Mouse (Mus musculus) lung, postnatal 0 days (tissue): ENCODE measurements around the gene Tln1. TPM values are rescaled to one million over a fixed set of nuclear protein-coding genes. Genes with fewer than 3 reads are reported as not detected.
A peak's percentile ranks its signal among the peaks of the same experiment; 100 is the strongest.
"Not testable (repeated sequence)": the region's sequence is repeated elsewhere in the genome, so short reads cannot be mapped to it uniquely, and the experiment has no call there.

Source experiments
- ATAC-seq: fragments of 200-750 bp; cut with Nextera tagmentation; 2 replicates; pipeline ENCODE4 v1.8.0; 2017; ENCODE audit warnings: moderate library complexity
- DNase-seq: peaks from one replicate; pipeline ENCODE4 v3.0.0-alpha.2; 2016; ENCODE audit warnings: low spot score
- H3K27ac ChIP-seq: fragments of 300-500 bp; sonication (generic); 2 replicates; pipeline ENCODE4 v1.5.1; 2014; ENCODE audit warnings: antibody characterized with exemption, mild to moderate bottlenecking, low read length, mixed read lengths
- H3K27me3 ChIP-seq: fragments of 300-500 bp; sonication (generic); replicated peaks from 2 replicates; pipeline ENCODE4 v1.6.1; 2014; ENCODE audit warnings: low read length, mixed read lengths; ENCODE audit not compliant: insufficient read depth
- H3K36me3 ChIP-seq: fragments of 300-500 bp; sonication (generic); 2 replicates; pipeline ENCODE4 v1.6.1; 2014; ENCODE audit warnings: low read length, mixed read lengths; ENCODE audit not compliant: insufficient read depth
- H3K4me1 ChIP-seq: fragments of 300-500 bp; sonication (generic); 2 replicates; pipeline ENCODE4 v1.6.1; 2014; ENCODE audit warnings: antibody characterized with exemption, low read depth, low read length, mixed read lengths; ENCODE audit not compliant: insufficient read depth
- H3K4me2 ChIP-seq: fragments of 300-500 bp; sonication (generic); replicated peaks from 2 replicates; pipeline ENCODE4 v1.6.1; 2014; ENCODE audit warnings: low read depth, mild to moderate bottlenecking, low read length, moderate library complexity, mixed read lengths
- H3K4me3 ChIP-seq: fragments of 300-500 bp; sonication (generic); 2 replicates; pipeline ENCODE4 v1.5.1; 2014; ENCODE audit warnings: low read depth, low read length
- H3K9ac ChIP-seq: fragments of 300-500 bp; sonication (generic); replicated peaks from 2 replicates; pipeline ENCODE4 v1.6.1; 2014; ENCODE audit warnings: low read depth, mild to moderate bottlenecking
- H3K9me3 ChIP-seq: fragments of 300-500 bp; sonication (generic); 2 replicates; pipeline ENCODE4 v1.6.1; 2016; ENCODE audit warnings: low read length, mixed read lengths
- CTCF ChIP-seq: IDR thresholded peaks from 2 replicates; pipeline ENCODE4 v1.5.1; 2016; ENCODE audit warnings: antibody characterized with exemption, mild to moderate bottlenecking
- EP300 ChIP-seq: IDR thresholded peaks from 2 replicates; pipeline ENCODE4 v1.6.1; 2016; ENCODE audit warnings: antibody characterized with exemption, mild to moderate bottlenecking, control low read depth
- WGBS: fragments of 180-500 bp; shearing (Covaris S2); extraction: QIAGEN DNeasy Blood & Tissue Kit; methylation state at CpG from one replicate; pipeline ENCODE4 v1.1.7; 2014; 5-methylcytosine and 5-hydroxymethylcytosine counted together
- polyA plus RNA-seq: library from polyadenylated mRNA; unstranded; fragments of >200 nt; fragmentation: Nextera tagmentation; extraction: Ambion mirVana; gene quantifications from 2 replicates; pipeline ENCODE4 v1.2.1, GENCODE M21; 2015

The Tln1 gene
- polyA plus RNA-seq, 1 experiment from 2014 or later, result 75.6 TPM

DNA sequence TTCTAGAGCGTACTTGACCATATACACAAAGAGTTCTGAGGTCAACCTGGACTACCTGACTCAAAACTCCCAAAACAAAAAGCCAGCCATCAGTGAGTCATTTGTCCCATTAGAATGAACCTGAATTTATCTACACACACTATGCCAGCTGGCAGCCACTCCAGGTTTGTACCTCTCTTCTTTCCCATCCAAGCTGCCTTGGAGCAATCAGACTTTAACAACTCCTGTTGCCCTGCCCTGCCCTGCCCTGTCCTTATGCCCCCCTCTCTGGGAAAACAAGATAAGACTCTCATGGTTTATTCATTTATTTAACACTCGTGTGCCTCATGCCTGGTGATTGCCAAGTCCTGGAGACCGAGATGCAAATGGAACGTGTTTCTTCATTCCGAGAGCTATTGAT lies 71.7 kb downstream of the Tln1 start:
- no peak overlapping the region for H3K9ac ChIP-seq
- DNase-seq, result peak; percentile 88
- H3K36me3 ChIP-seq, result no peaks in the 10 kb centered on the region
- H3K4me1 ChIP-seq, result no peaks in the 10 kb centered on the region
- H3K4me2 ChIP-seq, result no peak overlapping the region
- H3K4me3 ChIP-seq, result no peak overlapping the region
- 41% methylated on average over 5 of the region's 5 CpGs for WGBS
- H3K27me3 ChIP-seq, result no peaks in the 10 kb centered on the region
- 0 out of 2 replicates have a peak overlapping the region, but pooled peaks have one; percentile 32 for H3K27ac ChIP-seq
- ATAC-seq, result peak; percentile 38
- no peaks in the 10 kb centered on the region for H3K9me3 ChIP-seq
- no peak for TF ChIP-seq CTCF
- TF ChIP-seq EP300, result peak; percentile 80

DNA sequence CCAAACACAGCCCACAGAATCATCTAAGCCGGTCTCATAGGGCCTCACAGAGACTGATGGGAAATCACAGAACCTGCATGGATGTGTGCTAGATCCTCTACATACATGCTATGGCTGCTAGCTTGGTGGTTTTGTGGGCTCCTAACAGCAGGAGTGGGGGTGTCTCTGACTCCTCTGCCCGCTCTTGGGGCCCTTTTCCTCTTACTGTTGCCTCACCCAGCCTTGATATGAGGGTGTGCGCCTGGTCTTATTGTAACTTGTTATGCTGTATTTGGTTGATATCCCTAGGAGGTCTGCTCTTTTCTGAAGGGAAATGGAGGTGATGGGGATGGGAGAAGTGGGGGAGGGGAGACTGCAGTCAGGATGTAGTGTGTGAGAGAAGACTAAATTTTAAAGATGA lies 72.9 kb downstream of the Tln1 start:
- Histone ChIP-seq H3K4me2 (no peak overlapping the region), H3K27ac (no peak overlapping the region), H3K4me3 (no peak overlapping the region), H3K9ac (no peak overlapping the region), H3K4me1 (no peaks in the 10 kb centered on the region), H3K9me3 (no peaks in the 10 kb centered on the region), H3K36me3 (no peaks in the 10 kb centered on the region), H3K27me3 (no peaks in the 10 kb centered on the region)
- no peak for ATAC-seq
- WGBS, result 95% methylated on average over 3 of the region's 3 CpGs
- TF ChIP-seq EP300 (no peak), CTCF (no peak)
- DNase-seq, result no peak

DNA sequence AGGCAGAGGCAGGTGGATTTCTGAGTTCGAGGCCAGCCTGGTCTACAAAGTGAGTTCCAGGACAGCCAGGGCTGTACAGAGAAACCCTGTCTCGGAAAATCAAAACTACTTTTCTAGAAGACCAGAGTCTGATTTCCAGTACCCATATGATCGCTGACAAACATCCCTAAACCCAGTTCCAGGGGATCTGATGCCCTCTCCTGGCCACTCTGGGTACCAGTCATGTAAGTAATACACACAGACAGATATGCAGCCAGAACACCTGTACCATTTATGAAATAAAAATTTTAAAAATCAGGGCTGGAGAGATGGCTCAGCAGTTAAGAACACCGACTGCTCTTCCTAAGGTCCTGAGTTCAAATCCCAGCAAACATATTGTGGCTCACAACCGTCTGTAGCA lies 76.8 kb downstream of the Tln1 start:
- H3K9ac ChIP-seq, DNase-seq, ATAC-seq: not testable (repeated sequence)

DNA sequence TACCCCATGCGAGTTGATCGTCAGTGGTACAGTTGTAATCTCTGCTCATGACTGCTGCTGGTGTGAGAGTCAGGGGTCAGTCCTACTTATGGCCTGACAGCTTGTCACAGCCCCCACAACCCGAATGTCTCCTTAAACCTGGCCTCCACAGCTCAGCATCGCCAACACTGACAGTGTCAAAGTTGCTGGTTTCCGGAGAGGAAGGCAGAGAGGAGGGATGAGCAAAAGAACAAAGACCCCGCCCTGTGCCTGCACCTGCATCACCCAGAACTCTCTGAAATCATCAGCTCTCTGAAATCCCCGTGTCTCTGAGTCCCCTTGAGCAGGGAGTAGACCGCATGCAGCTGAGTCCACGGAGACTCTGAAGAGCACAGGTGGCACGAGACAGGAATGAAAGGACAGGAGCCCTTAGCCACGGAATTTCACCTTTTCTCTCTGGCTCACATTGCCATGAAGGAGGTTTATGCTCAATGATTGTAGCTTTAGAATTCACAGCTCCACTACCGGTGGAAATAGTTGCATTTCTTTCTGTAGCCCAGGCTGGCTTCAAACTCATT lies 78.9 kb downstream of the Tln1 start, which contains the start of gene Sit1:
TSS of gene Sit1 (minus strand) at position 200 of the 557 bp plus-strand sequence.
- 48% methylated on average over 12 of the region's 12 CpGs for WGBS
- H3K4me1 ChIP-seq, result no peaks in the 10 kb centered on the region; the same call in 1 of the 2 replicates
- H3K36me3 ChIP-seq, result no peaks in the 10 kb centered on the region
- H3K27me3 ChIP-seq, result no peaks in the 10 kb centered on the region
- no peak for TF ChIP-seq CTCF
- TF ChIP-seq EP300, result no peak
- DNase-seq (no peak), ATAC-seq (no peak)
- H3K4me3 ChIP-seq, result no peak within 1 kb of the TSS
- no peaks in the 10 kb centered on the region for H3K9me3 ChIP-seq
- H3K9ac ChIP-seq, result no peak within 1 kb of the TSS
- H3K4me2 ChIP-seq, result no peak within 1 kb of the TSS
- no peak within 1 kb of the TSS for H3K27ac ChIP-seq

More for the DNA sequence above, 76.8 kb downstream of the Tln1 start:
- H3K36me3 ChIP-seq, H3K4me2 ChIP-seq, H3K27me3 ChIP-seq, H3K9me3 ChIP-seq, H3K4me1 ChIP-seq, H3K27ac ChIP-seq, H3K4me3 ChIP-seq: not testable (repeated sequence)
- WGBS, result 85% methylated on average over 5 of the region's 5 CpGs

DNA sequence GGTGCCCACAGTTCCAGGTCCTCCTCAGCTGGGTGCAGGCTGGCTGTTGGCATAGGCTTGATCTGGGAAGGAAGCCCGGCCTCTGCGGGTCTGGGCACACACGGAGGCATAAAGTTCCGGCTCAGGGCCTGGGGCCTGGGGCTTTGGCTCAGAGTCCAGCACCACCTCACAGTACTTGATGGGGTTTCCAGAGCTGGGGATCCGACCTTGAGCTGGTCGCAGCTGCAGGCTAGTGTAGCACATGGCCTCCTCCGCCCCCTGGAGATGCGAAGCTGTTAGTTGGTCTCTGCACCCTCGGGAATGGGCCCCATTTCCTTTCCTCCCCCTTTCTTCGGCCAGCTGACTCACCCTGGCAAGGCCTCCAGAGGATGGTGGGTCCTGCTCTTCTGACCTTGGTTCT lies 79.9 kb downstream of the Tln1 start:
- H3K9ac ChIP-seq, result no peak overlapping the region

DNA sequence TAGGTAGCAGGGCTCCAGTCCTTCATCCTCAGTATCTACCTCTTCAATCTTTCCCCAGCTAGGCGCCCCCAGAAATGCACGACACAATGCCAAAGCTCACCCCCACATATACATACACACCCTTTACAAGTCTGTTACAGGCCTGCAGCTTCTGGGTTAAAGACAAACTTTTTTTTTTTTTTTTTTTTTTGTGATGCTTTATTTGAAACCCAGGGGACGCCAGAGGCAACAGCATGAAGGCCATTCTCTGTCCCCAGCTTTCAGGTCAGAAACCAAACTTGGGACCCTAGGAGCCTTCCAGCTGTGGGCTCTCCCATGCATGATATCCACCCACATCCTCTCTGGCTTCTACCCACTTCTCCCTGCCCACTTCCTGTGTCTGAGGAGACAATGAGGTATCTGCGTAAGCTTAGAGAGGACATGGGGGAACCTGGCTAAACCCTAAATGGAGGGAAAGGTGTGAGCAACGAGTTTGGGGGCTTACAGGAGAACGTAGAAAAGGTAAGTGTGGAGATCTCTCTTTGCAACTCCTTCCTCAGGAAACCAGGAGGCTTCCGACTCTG lies 80.5 kb downstream of the Tln1 start:
- Histone ChIP-seq H3K27me3 (no peaks in the 10 kb centered on the region), H3K9me3 (no peaks in the 10 kb centered on the region), H3K4me3 (no peak overlapping the region), H3K27ac (no peak overlapping the region), H3K4me1 (peaks cover 3% of the 10 kb centered on the region; the same call in 1 of the 2 replicates), H3K36me3 (no peaks in the 10 kb centered on the region), H3K9ac (no peak overlapping the region), H3K4me2 (no peak overlapping the region)
- DNase-seq (no peak), ATAC-seq (no peak)
- no peak for TF ChIP-seq EP300
- TF ChIP-seq CTCF, result no peak
- 52% methylated on average over 7 of the region's 7 CpGs for WGBS

More for the DNA sequence above, 79.9 kb downstream of the Tln1 start:
- Histone ChIP-seq H3K27ac (no peak overlapping the region), H3K27me3 (no peaks in the 10 kb centered on the region), H3K9me3 (no peaks in the 10 kb centered on the region), H3K4me3 (no peak overlapping the region), H3K4me2 (no peak overlapping the region), H3K4me1 (peaks cover 3% of the 10 kb centered on the region; the same call in 1 of the 2 replicates), H3K36me3 (no peaks in the 10 kb centered on the region)
- 57% methylated on average over 10 of the region's 10 CpGs for WGBS
- ATAC-seq (no peak), DNase-seq (no peak)
- TF ChIP-seq EP300 (no peak), CTCF (no peak)

Other genes with a start within 250 kb of the Tln1 start
- gene Rusc2, start 180.7 kb downstream of the Tln1 start, polyA plus RNA-seq, result 22.2 and 23.4 TPM in 2 replicates
- 4.6 and 6.8 TPM in 2 replicates for gene Fam166b, start 133.6 kb downstream of the Tln1 start, polyA plus RNA-seq
- 7.3 and 8.0 TPM in 2 replicates for gene Tesk1, start 120.8 kb downstream of the Tln1 start, polyA plus RNA-seq
- 2.7 and 3.1 TPM in 2 replicates for gene Cd72, start 108.1 kb downstream of the Tln1 start, polyA plus RNA-seq
- gene Sit1, start 79.0 kb downstream of the Tln1 start, polyA plus RNA-seq, result not detected in 2 replicates
- 81.0 and 82.7 TPM in 2 replicates for gene Ccdc107, start 69.8 kb downstream of the Tln1 start, polyA plus RNA-seq
- 2.4 and 3.5 TPM in 2 replicates for gene Arhgef39, start 63.0 kb downstream of the Tln1 start, polyA plus RNA-seq
- gene Car9, start 55.7 kb downstream of the Tln1 start, polyA plus RNA-seq, result 2.1 and 2.6 TPM in 2 replicates
- 84.8 and 89.0 TPM in 2 replicates for gene Tpm2, start 38.9 kb downstream of the Tln1 start, polyA plus RNA-seq
- 115 and 126 TPM in 2 replicates for gene Creb3, start 359 bp downstream of the Tln1 start, polyA plus RNA-seq
- gene Rgp1, start 16.0 kb upstream of the Tln1 start, polyA plus RNA-seq, result 13.7 and 15.7 TPM in 2 replicates
- gene Gba2, start 16.2 kb upstream of the Tln1 start, polyA plus RNA-seq, result 12.7 and 14.4 TPM in 2 replicates
- 0.87 TPM in 1 of 2 replicates, not detected in the other for gene Msmp, start 21.8 kb upstream of the Tln1 start, polyA plus RNA-seq
- 11.9 and 12.8 TPM in 2 replicates for gene Npr2, start 69.2 kb upstream of the Tln1 start, polyA plus RNA-seq
- gene Spag8, start 90.9 kb upstream of the Tln1 start, polyA plus RNA-seq, result 10.4 and 10.8 TPM in 2 replicates
- 128 and 132 TPM in 2 replicates for gene Hint2, start 93.8 kb upstream of the Tln1 start, polyA plus RNA-seq
- 2.5 and 3.1 TPM in 2 replicates for gene Tmem8b, start 106.3 kb upstream of the Tln1 start, polyA plus RNA-seq
- 2.5 TPM in 2 replicates for gene Fam221b, start 106.5 kb upstream of the Tln1 start, polyA plus RNA-seq
- not detected in 2 replicates for gene Olfr70, start 138.1 kb upstream of the Tln1 start, polyA plus RNA-seq
- 0.17 TPM in 1 of 2 replicates, not detected in the other for gene Olfr71, start 147.6 kb upstream of the Tln1 start, polyA plus RNA-seq
- 11.8 and 19.3 TPM in 2 replicates for gene Hrct1, start 164.5 kb upstream of the Tln1 start, polyA plus RNA-seq
- gene Spaar, start 167.3 kb upstream of the Tln1 start, polyA plus RNA-seq, result 5.7 and 8.1 TPM in 2 replicates
- not detected in 2 replicates for gene Olfr159, start 208.3 kb upstream of the Tln1 start, polyA plus RNA-seq